Mouse (Mus musculus): ENCODE results near the gene Tspan4. TPM values are rescaled to one million over a fixed set of nuclear protein-coding genes. Genes with fewer than 3 reads are reported as not detected.

The Tspan4 gene
- polyA plus RNA-seq, 1 experiment from 2014 or later: 57.1 TPM

DNA sequence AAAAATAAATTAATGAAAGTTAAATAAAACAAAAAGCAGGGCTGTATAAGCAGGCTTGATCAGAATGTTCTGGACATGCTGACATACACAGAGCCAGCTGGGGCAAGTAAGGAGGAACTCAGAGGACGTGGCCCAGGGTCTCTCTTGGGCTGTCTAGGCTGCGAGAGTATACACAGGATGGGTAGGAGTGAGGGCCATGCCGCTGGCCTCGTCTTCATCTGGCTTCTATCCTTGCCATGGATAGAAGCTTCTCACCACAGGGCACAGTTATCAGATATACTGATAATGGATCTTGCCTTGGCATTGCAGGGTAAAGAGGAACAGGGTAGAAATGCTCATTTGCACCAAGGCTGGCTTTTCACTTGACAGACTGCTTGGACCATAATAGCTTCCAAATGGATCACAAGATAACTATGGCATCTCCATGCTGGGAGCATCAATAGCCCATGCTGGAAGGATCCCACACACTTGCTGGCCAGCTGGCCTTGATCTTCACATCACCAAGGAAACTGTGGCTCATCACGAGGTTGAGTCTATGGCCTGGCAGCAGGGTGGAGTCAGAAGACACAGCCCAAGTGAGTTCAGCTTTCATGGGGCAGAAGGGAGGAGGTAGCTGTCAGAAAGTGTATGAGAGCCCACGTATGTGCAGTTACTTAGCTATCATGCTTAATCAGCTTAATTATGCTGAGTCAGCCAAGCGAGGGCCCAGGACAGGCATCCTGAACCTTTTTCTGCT lies 26.9 kb downstream of the Tspan4 start:
- H3K27me3 ChIP-seq: no peaks in the 10 kb centered on the region
- H3K4me3 ChIP-seq: no peak overlapping the region
- no peak overlapping the region for H3K9ac ChIP-seq
- 85% methylated on average over 7 of the region's 7 CpGs for WGBS
- H3K27ac ChIP-seq (replicated peaks): no peak overlapping the region
- no peaks in the 10 kb centered on the region for H3K9me3 ChIP-seq
- no peaks in the 10 kb centered on the region for H3K4me1 ChIP-seq (replicated peaks)
- H3K36me3 ChIP-seq: peaks cover 54% of the 10 kb centered on the region
- ATAC-seq (ENCODE audit: low read depth): no peak
- no peak overlapping the region for H3K4me2 ChIP-seq

DNA sequence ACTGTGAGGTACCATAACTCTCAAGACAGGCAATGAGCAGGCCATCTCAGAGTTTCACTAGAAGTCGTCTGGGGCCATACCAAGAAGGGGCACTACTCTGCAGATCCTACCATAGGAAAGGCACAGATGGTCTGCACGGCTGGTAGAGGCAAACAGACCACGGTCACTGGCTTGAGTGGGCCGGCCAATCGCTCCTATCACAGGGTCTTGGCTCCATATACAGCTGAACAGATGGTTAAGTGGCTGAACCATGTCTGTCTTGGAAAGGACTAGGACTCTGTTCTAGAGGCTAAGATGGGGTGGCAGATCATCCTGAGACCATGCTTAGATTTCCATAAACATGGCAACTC lies 27.5 kb downstream of the Tspan4 start:
- peaks cover 48% of the 10 kb centered on the region for H3K36me3 ChIP-seq
- H3K27ac ChIP-seq (replicated peaks): no peak overlapping the region
- no peaks in the 10 kb centered on the region for H3K9me3 ChIP-seq
- 92% methylated on average over 5 of the region's 5 CpGs for WGBS
- no peak overlapping the region for H3K4me3 ChIP-seq
- H3K27me3 ChIP-seq: no peaks in the 10 kb centered on the region
- ATAC-seq (ENCODE audit: low read depth): no peak
- H3K4me1 ChIP-seq (replicated peaks): no peaks in the 10 kb centered on the region
- no peak overlapping the region for H3K9ac ChIP-seq
- H3K4me2 ChIP-seq: no peak overlapping the region

DNA sequence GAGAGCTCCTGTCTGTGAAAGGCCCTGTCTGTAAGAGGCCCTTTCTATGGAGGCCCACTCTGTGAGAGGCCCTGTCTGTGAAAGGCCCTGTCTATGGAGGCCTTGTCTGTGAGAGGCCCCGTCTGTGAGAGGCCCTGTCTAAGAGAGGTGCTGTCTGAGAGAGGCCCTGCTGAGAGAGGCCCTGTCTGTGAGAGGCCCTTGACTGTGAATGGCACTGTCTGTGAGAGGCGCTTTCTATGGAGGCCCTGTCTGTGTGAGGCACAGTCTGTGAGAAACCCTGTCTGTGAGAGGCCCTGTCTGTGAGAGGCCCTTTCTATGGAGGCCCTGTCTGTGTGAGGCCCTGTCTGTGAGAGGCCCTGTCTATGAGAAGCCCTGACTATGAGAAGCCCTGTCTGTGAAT lies 31.2 kb downstream of the Tspan4 start:
- Histone ChIP-seq H3K4me1 (replicated peaks) (no peaks in the 10 kb centered on the region), H3K9me3 (no peaks in the 10 kb centered on the region), H3K27ac (replicated peaks) (no peak overlapping the region), H3K9ac (no peak overlapping the region), H3K4me2 (no peak overlapping the region), H3K4me3 (no peak overlapping the region), H3K36me3 (peaks cover 42% of the 10 kb centered on the region), H3K27me3 (no peaks in the 10 kb centered on the region)
- 67% methylated on average over 2 of the region's 2 CpGs for WGBS
- ATAC-seq (ENCODE audit: low read depth): no peak

DNA sequence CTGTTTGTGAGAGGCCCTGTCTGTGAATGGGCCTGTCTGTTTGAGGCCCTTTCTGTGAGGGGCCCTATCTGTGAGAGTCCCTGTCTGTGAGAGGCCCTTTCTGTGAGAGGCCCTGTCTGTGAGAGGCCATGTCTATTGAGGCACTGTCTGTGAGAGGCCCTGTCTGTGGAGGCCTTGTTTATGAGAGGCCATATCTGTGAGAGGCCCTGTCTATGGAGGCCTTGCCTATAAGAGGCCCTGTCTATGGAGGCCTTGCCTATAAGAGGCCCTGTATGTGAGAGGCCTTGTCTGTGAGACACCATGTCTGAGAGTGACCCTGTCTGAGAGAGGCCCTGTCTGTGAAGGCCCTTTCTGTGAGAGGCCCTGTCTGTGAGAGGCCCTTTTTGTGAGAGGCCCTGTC lies 33.1 kb downstream of the Tspan4 start:
- no peak overlapping the region for H3K27ac ChIP-seq (replicated peaks)
- no peak for ATAC-seq (ENCODE audit: low read depth)
- H3K9me3 ChIP-seq: no peaks in the 10 kb centered on the region
- H3K4me3 ChIP-seq: no peak overlapping the region
- peaks cover 36% of the 10 kb centered on the region for H3K36me3 ChIP-seq
- no peak overlapping the region for H3K9ac ChIP-seq
- H3K4me1 ChIP-seq (replicated peaks): no peaks in the 10 kb centered on the region
- no peak overlapping the region for H3K4me2 ChIP-seq
- no peaks in the 10 kb centered on the region for H3K27me3 ChIP-seq

DNA sequence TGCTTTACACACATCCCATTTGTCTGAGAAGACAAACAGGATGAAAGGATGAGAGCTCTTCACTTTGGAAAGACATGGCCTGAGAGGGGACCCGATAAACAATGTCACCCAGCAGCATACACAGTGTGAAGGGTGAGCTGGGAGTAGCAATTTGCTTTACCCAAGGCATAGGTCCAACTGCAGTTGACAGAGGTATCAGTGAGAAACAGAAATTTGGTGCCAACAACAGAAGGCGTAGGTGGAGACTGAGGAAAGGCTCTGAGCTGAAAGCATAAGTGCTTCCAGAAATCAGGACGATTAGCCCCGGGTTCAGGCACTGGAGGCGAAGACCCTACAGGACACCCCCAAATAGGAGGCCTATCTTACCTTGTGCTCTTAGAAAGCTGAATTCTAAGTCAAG lies 35.2 kb downstream of the Tspan4 start:
- Histone ChIP-seq H3K9ac (no peak overlapping the region), H3K36me3 (peaks cover 53% of the 10 kb centered on the region), H3K27ac (replicated peaks) (no peak overlapping the region), H3K27me3 (no peaks in the 10 kb centered on the region), H3K4me2 (no peak overlapping the region), H3K4me3 (no peak overlapping the region), H3K4me1 (replicated peaks) (no peaks in the 10 kb centered on the region), H3K9me3 (no peaks in the 10 kb centered on the region)
- 92% methylated on average over 5 of the region's 5 CpGs for WGBS
- no peak for ATAC-seq (ENCODE audit: low read depth)

DNA sequence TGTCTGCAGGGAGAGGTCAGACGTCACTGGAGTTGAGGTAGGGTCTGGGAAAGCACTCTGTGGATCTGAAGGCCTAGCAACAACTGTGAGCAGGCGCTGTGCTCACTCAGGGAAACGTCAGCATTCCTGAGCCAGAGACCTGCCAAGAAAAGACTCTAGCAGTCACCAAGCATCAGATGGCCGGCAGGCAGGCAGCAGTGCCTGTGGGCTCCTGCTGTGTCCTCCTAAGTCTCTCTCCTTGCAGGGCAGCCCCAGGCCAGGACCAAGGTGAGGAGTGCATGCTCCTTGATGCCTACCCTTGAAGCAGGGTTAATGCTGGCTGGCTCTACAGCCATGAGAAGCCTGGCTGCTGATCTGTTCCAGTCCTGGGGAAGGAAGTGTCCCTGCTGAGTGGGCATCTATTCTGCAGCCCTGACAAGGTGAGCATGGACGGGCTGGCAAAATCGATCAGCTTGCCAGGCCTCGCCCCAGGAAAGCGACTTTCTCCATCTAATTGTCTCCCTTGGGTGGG lies 35.7 kb downstream of the Tspan4 start:
- no peak for ATAC-seq (ENCODE audit: low read depth)
- Histone ChIP-seq H3K4me2 (no peak overlapping the region), H3K27me3 (no peaks in the 10 kb centered on the region), H3K36me3 (peaks cover 57% of the 10 kb centered on the region), H3K4me1 (replicated peaks) (no peaks in the 10 kb centered on the region), H3K27ac (replicated peaks) (no peak overlapping the region), H3K4me3 (no peak overlapping the region), H3K9ac (no peak overlapping the region), H3K9me3 (no peaks in the 10 kb centered on the region)
- WGBS: 72% methylated on average over 8 of the region's 8 CpGs

DNA sequence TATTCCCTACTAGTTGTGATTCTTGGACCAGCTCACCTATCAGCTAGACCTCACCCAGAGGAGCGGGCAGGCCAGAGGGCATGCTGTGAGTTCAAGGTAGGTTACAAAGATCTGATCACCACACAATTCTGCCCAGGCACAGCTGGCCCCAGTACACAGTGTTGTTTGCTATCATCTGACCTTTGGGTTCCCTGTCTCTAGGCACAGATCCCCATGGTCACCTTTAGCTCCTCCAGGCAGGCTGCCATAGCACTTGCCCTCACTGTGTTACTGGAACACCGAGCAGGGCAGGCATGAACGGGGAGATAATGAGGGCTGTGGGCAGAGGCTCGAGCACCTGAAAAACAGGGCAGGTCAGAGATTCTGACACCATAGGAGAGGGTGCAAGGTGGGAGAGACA lies 42.6 kb downstream of the Tspan4 start:
- Histone ChIP-seq H3K4me2 (no peak overlapping the region), H3K9me3 (no peaks in the 10 kb centered on the region), H3K27me3 (no peaks in the 10 kb centered on the region), H3K9ac (no peak overlapping the region), H3K4me1 (replicated peaks) (no peaks in the 10 kb centered on the region; the same call in 1 of the 2 replicates), H3K4me3 (no peak overlapping the region), H3K27ac (replicated peaks) (no peak overlapping the region), H3K36me3 (peaks cover 70% of the 10 kb centered on the region)
- WGBS: 89% methylated on average over 4 of the region's 4 CpGs
- no peak for ATAC-seq (ENCODE audit: low read depth)

DNA sequence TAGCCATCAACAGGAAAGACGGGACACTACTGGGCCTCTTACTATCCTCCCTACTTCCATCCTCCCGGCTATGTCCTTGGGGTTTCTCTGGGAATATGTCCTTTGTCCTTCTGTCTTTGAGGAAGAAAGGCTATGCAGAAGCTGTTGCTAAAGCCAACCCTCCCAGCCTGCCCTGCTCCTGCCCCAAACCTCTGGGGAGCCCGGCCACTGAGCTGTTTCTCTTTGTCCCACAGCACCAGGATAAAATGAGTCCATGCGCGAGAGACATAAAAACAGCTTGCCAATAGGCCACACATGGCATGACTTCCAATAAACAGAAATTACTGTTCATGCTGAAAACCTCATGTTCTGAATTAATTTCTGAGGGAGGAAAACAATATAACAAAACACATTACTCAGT lies 43.3 kb downstream of the Tspan4 start:
- Histone ChIP-seq H3K4me2 (no peak overlapping the region), H3K27ac (replicated peaks) (peak overlapping the region; percentile 33), H3K9ac (no peak overlapping the region), H3K27me3 (no peaks in the 10 kb centered on the region), H3K36me3 (peaks cover 69% of the 10 kb centered on the region), H3K9me3 (no peaks in the 10 kb centered on the region), H3K4me1 (replicated peaks) (no peaks in the 10 kb centered on the region; the same call in 1 of the 2 replicates), H3K4me3 (no peak overlapping the region)
- WGBS: 73% methylated on average over 5 of the region's 5 CpGs
- ATAC-seq (ENCODE audit: low read depth): no peak

DNA sequence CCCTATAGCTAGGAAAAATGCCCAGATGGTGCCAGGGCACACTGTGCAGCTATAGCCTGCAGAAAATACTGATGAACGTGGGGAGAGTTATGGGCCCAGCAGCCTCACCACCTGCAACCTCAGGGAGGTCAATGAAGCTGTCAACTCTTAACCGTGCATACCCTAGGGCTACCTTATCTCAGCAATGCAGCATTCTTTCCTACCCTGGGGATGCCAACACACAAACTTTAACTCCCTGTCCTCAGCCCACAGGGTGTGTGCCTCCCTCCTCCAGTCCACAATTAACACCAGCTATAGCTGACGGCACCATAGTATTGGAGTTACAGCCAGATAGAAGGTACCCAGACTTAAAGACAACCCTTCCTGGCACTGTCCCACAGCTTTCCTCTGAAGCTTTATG lies 43.9 kb downstream of the Tspan4 start:
- Histone ChIP-seq H3K4me2 (no peak overlapping the region), H3K27ac (replicated peaks) (peak overlapping the region; percentile 33), H3K9ac (no peak overlapping the region), H3K4me1 (replicated peaks) (no peaks in the 10 kb centered on the region; the same call in 1 of the 2 replicates), H3K9me3 (no peaks in the 10 kb centered on the region), H3K4me3 (no peak overlapping the region), H3K36me3 (peaks cover 63% of the 10 kb centered on the region), H3K27me3 (no peaks in the 10 kb centered on the region)
- WGBS: 72% methylated on average over 3 of the region's 3 CpGs
- no peak for ATAC-seq (ENCODE audit: low read depth)

DNA sequence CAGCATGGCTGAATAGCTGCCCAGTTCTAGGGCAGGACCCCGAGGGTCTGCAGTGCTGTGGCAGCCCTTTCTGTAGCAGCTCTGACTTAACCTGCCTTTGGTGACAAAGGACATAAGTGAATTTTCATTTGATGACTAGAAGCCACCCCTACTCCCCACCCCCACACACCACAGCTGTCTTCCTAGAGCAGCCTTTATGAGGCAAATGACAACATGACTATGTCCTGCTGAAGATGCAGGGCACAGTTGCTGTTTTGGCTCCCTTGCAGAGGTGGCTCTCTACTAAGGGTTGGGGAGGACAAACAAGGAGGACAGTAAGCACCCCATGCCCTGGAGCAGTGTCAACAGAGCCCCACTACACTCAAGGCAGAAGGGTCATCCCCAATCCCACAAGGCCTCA lies 44.8 kb downstream of the Tspan4 start:
- Histone ChIP-seq H3K4me3 (no peak overlapping the region), H3K36me3 (peaks cover 58% of the 10 kb centered on the region), H3K27ac (replicated peaks) (no peak overlapping the region), H3K4me2 (no peak overlapping the region), H3K27me3 (no peaks in the 10 kb centered on the region), H3K9me3 (no peaks in the 10 kb centered on the region), H3K4me1 (replicated peaks) (peaks cover 4% of the 10 kb centered on the region), H3K9ac (no peak overlapping the region)
- ATAC-seq (ENCODE audit: low read depth): no peak
- 71% methylated on average over 1 of the region's 1 CpGs for WGBS

DNA sequence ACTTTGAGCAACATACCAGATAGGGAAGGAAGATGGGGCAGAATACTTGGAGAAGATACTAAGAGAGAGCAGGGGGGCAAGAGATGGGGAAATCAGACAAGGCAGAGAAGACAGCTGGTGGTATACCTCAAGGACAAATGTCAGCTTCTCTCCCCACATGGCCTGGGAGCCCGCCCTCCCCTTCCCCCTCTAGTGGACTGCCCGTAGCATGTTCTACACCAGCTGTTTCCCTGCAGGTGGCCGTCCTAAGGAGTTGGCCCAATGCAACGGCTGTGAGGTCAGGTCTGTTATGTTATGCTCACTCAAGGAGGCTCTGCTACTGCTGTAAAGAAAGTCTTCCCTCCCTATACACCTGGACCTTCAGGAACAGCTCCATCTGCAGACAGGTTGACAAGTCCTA lies 48.0 kb downstream of the Tspan4 start:
- peaks cover 7% of the 10 kb centered on the region for H3K4me1 ChIP-seq (replicated peaks)
- H3K27ac ChIP-seq (replicated peaks): no peak overlapping the region
- no peaks in the 10 kb centered on the region for H3K9me3 ChIP-seq
- H3K4me2 ChIP-seq: no peak overlapping the region
- ATAC-seq (ENCODE audit: low read depth): no peak
- no peak overlapping the region for H3K9ac ChIP-seq
- H3K36me3 ChIP-seq: peaks cover 56% of the 10 kb centered on the region
- no peaks in the 10 kb centered on the region for H3K27me3 ChIP-seq
- H3K4me3 ChIP-seq: no peak overlapping the region
- 40% methylated on average over 4 of the region's 4 CpGs for WGBS

DNA sequence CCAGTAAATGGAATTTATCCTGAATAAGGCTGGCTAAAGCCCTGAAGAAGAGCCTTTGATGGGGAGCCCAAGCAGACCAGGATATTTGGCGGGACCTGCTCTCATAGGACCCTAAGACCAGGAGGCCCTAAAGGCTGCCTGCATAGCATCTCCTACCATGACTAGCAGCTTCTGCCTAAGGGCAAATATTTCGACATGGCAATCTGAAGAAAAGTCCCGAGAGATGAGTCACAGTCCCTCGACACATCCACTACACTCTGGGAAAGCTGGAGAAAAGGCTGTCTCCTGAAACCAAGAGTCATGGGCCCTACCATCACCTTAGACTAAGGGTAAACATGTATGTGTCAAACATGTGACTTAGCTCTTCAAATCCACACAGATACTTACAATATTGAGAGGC lies 49.2 kb downstream of the Tspan4 start:
- Histone ChIP-seq H3K27ac (replicated peaks) (0 out of 2 replicates have a peak overlapping the region, but pooled peaks have one; percentile 9), H3K27me3 (no peaks in the 10 kb centered on the region), H3K9me3 (no peaks in the 10 kb centered on the region), H3K36me3 (peaks cover 58% of the 10 kb centered on the region), H3K4me1 (replicated peaks) (peaks cover 7% of the 10 kb centered on the region), H3K9ac (peak overlapping the region; percentile 31; the same call in 1 of the 2 replicates), H3K4me2 (no peak overlapping the region), H3K4me3 (no peak overlapping the region)
- WGBS: 87% methylated on average over 4 of the region's 4 CpGs
- no peak for ATAC-seq (ENCODE audit: low read depth)

Measured in neural tube, embryonic 13.5 days (tissue).